11 mouse cellular contexts compared by ENCODE assay signal in the genomic region with DNA sequence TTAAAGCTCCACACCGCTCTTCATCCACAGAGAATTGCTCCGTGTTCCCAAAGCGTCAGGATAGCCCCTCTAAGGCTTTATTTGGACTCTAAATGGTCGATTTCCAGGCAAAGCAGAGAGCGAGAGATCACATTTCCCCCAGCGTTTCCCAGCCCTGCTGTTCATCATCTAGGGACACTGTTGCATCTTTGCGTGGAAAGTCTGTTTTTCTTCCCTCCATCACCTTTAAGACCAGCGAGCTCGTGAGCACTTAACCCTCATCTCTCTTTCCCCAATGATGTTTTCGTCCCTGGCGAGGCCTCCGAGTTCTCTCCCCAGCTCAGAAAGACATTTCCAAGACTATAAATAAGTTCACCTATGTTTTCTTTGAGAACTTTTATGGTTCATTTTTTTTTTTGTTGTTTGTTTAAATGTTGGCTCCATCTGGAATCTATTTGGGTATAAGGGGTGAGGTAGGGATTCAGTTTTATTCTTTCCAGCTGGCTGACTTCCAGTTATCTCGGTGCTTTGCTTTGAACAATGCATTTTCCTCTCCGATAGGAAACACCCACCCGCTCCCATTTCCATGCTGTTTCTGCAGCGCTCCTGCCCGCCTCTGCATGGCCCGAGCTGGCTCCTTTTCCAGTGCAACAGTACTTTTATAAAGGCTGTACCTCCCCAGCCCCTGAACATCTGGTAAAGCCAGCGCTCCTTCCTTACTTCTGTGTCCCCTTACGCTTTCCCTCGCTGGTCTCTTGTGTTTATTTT. TPM values are rescaled to one million over a fixed set of nuclear protein-coding genes. Genes with fewer than 3 reads are reported as not detected.
A peak's percentile ranks its signal among the peaks of the same experiment; 100 is the strongest.
DNase-seq lines count a peak whose midpoint lies in the region; ATAC-seq and TF ChIP-seq lines count a peak whose summit lies in the region.
"Had no signal": no experiment of that assay in that cellular context is flagged by ENCODE, and none has a peak within 500 bp of the region (broad histone marks: within the 10 kb centered on the region; RNA-seq: fewer than 3 reads in every experiment).

No protein-coding gene starts in this region.

- TF ChIP-seq EP300 in heart, adult 2 months (IDR thresholded peaks at IDR 0.05; ENCODE audit: insufficient read depth, low read depth, low read length) = no peak

- peak overlapping the region; percentile 24; the same call in 1 of the 2 replicates for H3K27ac ChIP-seq in heart, adult 2 months
- peak overlapping the region; percentile 84 for H3K27ac ChIP-seq in embryonic facial prominence, embryonic 10.5 days (replicated peaks)
- no peak overlapping the region for H3K27ac ChIP-seq in kidney, postnatal 0 days
- H3K27ac ChIP-seq in midbrain, embryonic 14.5 days (replicated peaks; ENCODE audit: low read depth, low read length) = no peak overlapping the region
- H3K27ac ChIP-seq: liver, embryonic 15.5 days had no signal

- peak; percentile 28 to 42 for DNase-seq in heart, adult 2 months
- DNase-seq in heart, postnatal 25 days (ENCODE audit: low spot score) = no peak
- DNase-seq in embryonic facial prominence, embryonic 10.5 days (ENCODE audit: low spot score) = peak; percentile 79
- no peak for DNase-seq in kidney, postnatal 0 days (ENCODE audit: low spot score)
- DNase-seq in midbrain, embryonic 14.5 days = peak; percentile 55
- no peak for DNase-seq in layer of hippocampus, adult 8-10 months (ENCODE audit: low spot score in 2 of 2)
- DNase-seq in cerebellum, postnatal 14 days = no peak
- DNase-seq: gastrocnemius, postnatal 36 days had no signal

- intact Hi-C loops in heart, adult 2 months (cut with DNase I) = no loop called here
- intact Hi-C loops in heart, postnatal 25 days (cut with DNase I) = no loop called here

- no peaks in the 10 kb centered on the region for H3K9me3 ChIP-seq in embryonic facial prominence, embryonic 10.5 days
- H3K9me3 ChIP-seq in kidney, postnatal 0 days (replicated peaks; ENCODE audit: low read length) = no peaks in the 10 kb centered on the region
- no peaks in the 10 kb centered on the region for H3K9me3 ChIP-seq in midbrain, embryonic 14.5 days (ENCODE audit: control insufficient read depth, low read length)
- H3K9me3 ChIP-seq: liver, embryonic 15.5 days had no signal

- peaks cover 7% of the 10 kb centered on the region for H3K4me1 ChIP-seq in heart, adult 2 months (ENCODE audit: control insufficient read depth, insufficient read depth, low read length)
- peaks cover 58% of the 10 kb centered on the region for H3K4me1 ChIP-seq in embryonic facial prominence, embryonic 10.5 days
- H3K4me1 ChIP-seq in kidney, postnatal 0 days (replicated peaks; ENCODE audit: insufficient read depth, low read length) = peaks cover 4% of the 10 kb centered on the region; the same call in 1 of the 2 replicates
- H3K4me1 ChIP-seq in midbrain, embryonic 14.5 days (ENCODE audit: control insufficient read depth, insufficient read depth, low read length) = peaks cover 4% of the 10 kb centered on the region; the same call in 1 of the 2 replicates
- H3K4me1 ChIP-seq: liver, embryonic 15.5 days had no signal

- H3K9ac ChIP-seq in heart, adult 2 months (ENCODE audit: low read depth, low read length) = no peak overlapping the region
- H3K9ac ChIP-seq in kidney, postnatal 0 days (ENCODE audit: low read depth, low read length) = no peak overlapping the region
- no peak overlapping the region for H3K9ac ChIP-seq in midbrain, embryonic 14.5 days (replicated peaks; ENCODE audit: low read length)
- H3K9ac ChIP-seq: liver, embryonic 15.5 days had no signal

- peak overlapping the region; percentile 10; the same call in 1 of the 2 replicates for H3K4me2 ChIP-seq in kidney, postnatal 0 days (ENCODE audit: low read length)
- H3K4me2 ChIP-seq in midbrain, embryonic 14.5 days (ENCODE audit: low read length) = no peak overlapping the region
- H3K4me2 ChIP-seq: liver, embryonic 15.5 days had no signal

- no peaks in the 10 kb centered on the region for H3K36me3 ChIP-seq in heart, adult 2 months (ENCODE audit: control insufficient read depth, insufficient read depth, low read length)
- no peaks in the 10 kb centered on the region for H3K36me3 ChIP-seq in embryonic facial prominence, embryonic 10.5 days (replicated peaks)
- H3K36me3 ChIP-seq in kidney, postnatal 0 days (ENCODE audit: insufficient read depth, low read length) = no peaks in the 10 kb centered on the region
- no peaks in the 10 kb centered on the region for H3K36me3 ChIP-seq in midbrain, embryonic 14.5 days (ENCODE audit: control insufficient read depth, insufficient read depth, low read length)
- H3K36me3 ChIP-seq: liver, embryonic 15.5 days had no signal

- H3K4me3 ChIP-seq in heart, adult 2 months = no peak overlapping the region
- peak overlapping the region; percentile 27; the same call in 1 of the 2 replicates for H3K4me3 ChIP-seq in embryonic facial prominence, embryonic 10.5 days
- H3K4me3 ChIP-seq in kidney, postnatal 0 days (replicated peaks; ENCODE audit: low read depth, low read length) = no peak overlapping the region
- no peak overlapping the region for H3K4me3 ChIP-seq in midbrain, embryonic 14.5 days (replicated peaks; ENCODE audit: low read depth, low read length)
- H3K4me3 ChIP-seq: liver, embryonic 15.5 days had no signal

- no peaks in the 10 kb centered on the region for H3K79me2 ChIP-seq in heart, adult 2 months (replicated peaks; ENCODE audit: control insufficient read depth, insufficient read depth, low read length)

- no peak for ATAC-seq in kidney, postnatal 0 days (replicated peaks; ENCODE audit: low FRiP score, low read depth)
- no peak for ATAC-seq in midbrain, embryonic 14.5 days (ENCODE audit: low FRiP score, low TSS enrichment)
- no peak for ATAC-seq in erythroid progenitor cell, adult 5-6 weeks (replicated peaks; ENCODE audit: low FRiP score, poor library complexity, severe bottlenecking)

- TF ChIP-seq POLR2A in heart, adult 2 months (IDR thresholded peaks at IDR 0.05; ENCODE audit: insufficient read depth, low read depth, low read length) = no peak

- no peak for TF ChIP-seq CTCF in heart, adult 2 months (IDR thresholded peaks at IDR 0.05)
- no peak for TF ChIP-seq CTCF in kidney, postnatal 0 days (IDR thresholded peaks at IDR 0.05; ENCODE audit: low read depth)

- 23% methylated on average over 21 of the region's 21 CpGs for WGBS in heart, adult 2 months
- WGBS in embryonic facial prominence, embryonic 10.5 days = 17% methylated on average over 21 of the region's 21 CpGs
- 11% methylated on average over 21 of the region's 21 CpGs for WGBS in kidney, postnatal 0 days
- 23% methylated on average over 21 of the region's 21 CpGs for WGBS in midbrain, embryonic 14.5 days

- H3K27me3 ChIP-seq in heart, adult 2 months (ENCODE audit: control insufficient read depth, insufficient read depth, low read length) = no peaks in the 10 kb centered on the region; the same call in 1 of the 2 replicates
- peaks cover 9% of the 10 kb centered on the region; the same call in 1 of the 2 replicates for H3K27me3 ChIP-seq in embryonic facial prominence, embryonic 10.5 days (replicated peaks; ENCODE audit: low read depth, poor library complexity, severe bottlenecking)
- H3K27me3 ChIP-seq in kidney, postnatal 0 days (ENCODE audit: insufficient read depth, low read length) = no peaks in the 10 kb centered on the region
- no peaks in the 10 kb centered on the region for H3K27me3 ChIP-seq in midbrain, embryonic 14.5 days (ENCODE audit: control insufficient read depth, insufficient read depth, low read length)
- H3K27me3 ChIP-seq: liver, embryonic 15.5 days had no signal

RNA-seq across cellular contexts. Expression of gene Scube1, which starts 16.0 kb away (rescaled TPM):
- total RNA-seq in heart, adult 2 months (2021) = 1 to 10 TPM in 1 of 2 experiments, under 1 TPM in 1; 0.65 to 1.3 TPM
- 2.2 and 3.0 TPM in 2 replicates for polyA plus RNA-seq in heart, adult 2 months (2012; rRNA removed)
- 1 to 10 TPM; 1.1 to 1.2 TPM for total RNA-seq in heart, postnatal 25 days (2021)
- polyA plus RNA-seq in embryonic facial prominence, embryonic 10.5 days (2016; fragmentation: Nextera tagmentation; extraction: Ambion mirVana) = 51.4 and 52.4 TPM in 2 replicates
- 3.0 and 3.3 TPM in 2 replicates for polyA plus RNA-seq in kidney, postnatal 0 days (2015; fragmentation: Nextera tagmentation; extraction: Ambion mirVana)
- 10.2 and 13.5 TPM in 2 replicates for polyA plus RNA-seq in midbrain, embryonic 14.5 days (2014; fragmentation: Nextera tagmentation; extraction: Ambion mirVana)
- total RNA-seq in erythroid progenitor cell, adult 5-6 weeks (2015; ENCODE audit: low replicate concordance) = not detected in 2 replicates
- total RNA-seq in erythroid progenitor cell, adult 5-6 weeks (2017; ENCODE audit: low replicate concordance) = not detected in 2 replicates
- total RNA-seq in layer of hippocampus, adult 8-10 months (2022) = 10 to 100 TPM; 17.6 to 18.5 (median 18.2) TPM

RNA-seq across cellular contexts. Expression of gene Mpped1, which starts 38.4 kb away (rescaled TPM):
- not detected for total RNA-seq in heart, adult 2 months (2021)
- polyA plus RNA-seq in heart, adult 2 months (2012; rRNA removed) = not detected in 2 replicates
- not detected for total RNA-seq in heart, postnatal 25 days (2021)
- 6.4 and 7.0 TPM in 2 replicates for polyA plus RNA-seq in embryonic facial prominence, embryonic 10.5 days (2016; fragmentation: Nextera tagmentation; extraction: Ambion mirVana)
- 0.11 and 0.22 TPM in 2 replicates for polyA plus RNA-seq in kidney, postnatal 0 days (2015; fragmentation: Nextera tagmentation; extraction: Ambion mirVana)
- 16.5 and 16.9 TPM in 2 replicates for polyA plus RNA-seq in midbrain, embryonic 14.5 days (2014; fragmentation: Nextera tagmentation; extraction: Ambion mirVana)
- not detected in 2 replicates for total RNA-seq in erythroid progenitor cell, adult 5-6 weeks (2015; ENCODE audit: low replicate concordance)
- total RNA-seq in erythroid progenitor cell, adult 5-6 weeks (2017; ENCODE audit: low replicate concordance) = not detected in 2 replicates
- total RNA-seq in layer of hippocampus, adult 8-10 months (2022) = 100 to 1,000 TPM; 164 to 204 (median 185) TPM
- total RNA-seq: gastrocnemius, postnatal 36 days had no signal
- polyA plus RNA-seq: small intestine, adult 2 months had no signal

Comparison
In these comparisons a context has a peak if more than half of its experiments do, and no peak if none do; other contexts are left out.
1. DNase-seq: peak in heart, adult 2 months (2 of 2), embryonic facial prominence, embryonic 10.5 days (single experiment) and midbrain, embryonic 14.5 days (single experiment); none in heart, postnatal 25 days (single experiment), kidney, postnatal 0 days (single experiment), layer of hippocampus, adult 8-10 months (0 of 2) and cerebellum, postnatal 14 days (0 of 2).
2. H3K27ac ChIP-seq: peak in heart, adult 2 months (single experiment) and embryonic facial prominence, embryonic 10.5 days (single experiment); none in kidney, postnatal 0 days (single experiment) and midbrain, embryonic 14.5 days (single experiment).
3. RNA of gene Scube1, which starts 16.0 kb away (total RNA-seq): 17.6 to 18.5 TPM in layer of hippocampus, adult 8-10 months; 0.65 to 1.3 TPM in heart, adult 2 months, 1.1 to 1.2 TPM in heart, postnatal 25 days and not detected in erythroid progenitor cell, adult 5-6 weeks; every median in the first group is over 4 times any median in the second.
4. RNA of gene Mpped1, which starts 38.4 kb away (total RNA-seq): 164 to 204 TPM in layer of hippocampus, adult 8-10 months; not detected in heart, adult 2 months, not detected in heart, postnatal 25 days and not detected in erythroid progenitor cell, adult 5-6 weeks; every median in the first group is over 100 times any median in the second.